Mouse (Mus musculus) CD4-positive naive resting alpha-beta T cell, adult 57 days (primary cell): ENCODE data around the gene Ccdc106. TPM values are rescaled to one million over a fixed set of nuclear protein-coding genes. Genes with fewer than 3 reads are reported as not detected.

Experiments
- total RNA-seq: library from RNA; stranded (reverse); gene quantifications from one replicate; pipeline ENCODE4 v1.2.4, GENCODE M21; 2023

Gene Ccdc106
- total RNA-seq, result 0.44 TPM

DNA sequence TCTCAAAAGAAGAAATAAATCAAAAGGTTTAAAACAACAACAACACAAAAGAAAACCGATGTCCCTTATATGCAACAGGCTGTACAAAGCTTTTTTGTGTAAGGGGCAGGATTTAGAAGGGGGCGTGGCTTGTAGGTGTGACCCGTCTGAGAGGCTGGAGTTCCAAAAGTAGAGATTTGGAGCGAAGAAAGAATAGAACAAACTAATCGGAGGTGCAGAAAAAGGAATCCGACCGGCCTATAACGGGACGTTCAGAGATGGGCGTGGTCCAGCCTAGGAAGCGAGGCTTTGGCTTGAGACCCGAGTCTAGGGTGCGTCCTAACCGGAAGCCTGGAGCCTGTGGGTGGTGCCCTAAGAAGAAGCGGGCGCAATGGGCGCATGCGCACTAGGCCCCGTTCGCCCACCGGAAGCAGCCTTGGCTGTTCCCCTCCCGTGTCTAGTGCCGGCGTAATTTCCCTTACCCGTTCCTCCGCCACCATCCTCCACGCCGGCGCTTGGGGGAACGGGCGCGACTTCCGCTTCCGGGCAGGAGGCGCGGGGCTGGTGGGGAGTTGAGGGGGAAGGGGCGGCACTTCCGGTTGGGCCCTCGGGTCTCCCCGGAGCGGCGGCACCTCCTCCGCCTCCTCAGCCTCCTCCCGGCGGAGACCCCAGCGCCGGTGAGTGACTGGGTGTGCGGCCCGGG is at the start of gene Ccdc106, which contains the start of gene Zfp865:
Gene Ccdc106, plus strand, starts transcription at position 554 of the 682 bp plus-strand sequence.
Gene Zfp865, plus strand, starts transcription at position 377 of the 682 bp plus-strand sequence.

DNA sequence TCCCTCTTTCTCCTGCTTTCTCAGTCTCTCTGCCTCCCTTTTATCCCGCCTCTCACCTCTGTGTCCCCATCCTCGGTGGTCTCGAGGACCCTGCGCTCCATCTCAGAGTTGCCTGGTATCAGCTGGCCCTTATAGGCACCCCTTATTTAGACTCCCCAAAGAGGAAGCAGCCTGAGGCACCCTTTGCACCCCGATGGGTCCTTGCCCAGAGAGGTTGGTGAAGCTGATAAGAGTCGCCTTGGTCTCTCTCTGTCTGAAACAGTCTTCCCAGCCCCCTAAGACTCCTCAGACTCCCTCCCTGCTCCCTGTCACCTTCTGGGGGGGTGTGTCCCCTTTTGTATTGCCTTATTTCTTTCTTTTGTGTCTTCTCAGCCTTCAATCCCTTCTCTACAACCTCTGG is 49.3 kb upstream of the Ccdc106 start, which contains the start of gene Sbk3:
Gene Sbk3, minus strand, starts transcription at position 101 of the 400 bp plus-strand sequence.

DNA sequence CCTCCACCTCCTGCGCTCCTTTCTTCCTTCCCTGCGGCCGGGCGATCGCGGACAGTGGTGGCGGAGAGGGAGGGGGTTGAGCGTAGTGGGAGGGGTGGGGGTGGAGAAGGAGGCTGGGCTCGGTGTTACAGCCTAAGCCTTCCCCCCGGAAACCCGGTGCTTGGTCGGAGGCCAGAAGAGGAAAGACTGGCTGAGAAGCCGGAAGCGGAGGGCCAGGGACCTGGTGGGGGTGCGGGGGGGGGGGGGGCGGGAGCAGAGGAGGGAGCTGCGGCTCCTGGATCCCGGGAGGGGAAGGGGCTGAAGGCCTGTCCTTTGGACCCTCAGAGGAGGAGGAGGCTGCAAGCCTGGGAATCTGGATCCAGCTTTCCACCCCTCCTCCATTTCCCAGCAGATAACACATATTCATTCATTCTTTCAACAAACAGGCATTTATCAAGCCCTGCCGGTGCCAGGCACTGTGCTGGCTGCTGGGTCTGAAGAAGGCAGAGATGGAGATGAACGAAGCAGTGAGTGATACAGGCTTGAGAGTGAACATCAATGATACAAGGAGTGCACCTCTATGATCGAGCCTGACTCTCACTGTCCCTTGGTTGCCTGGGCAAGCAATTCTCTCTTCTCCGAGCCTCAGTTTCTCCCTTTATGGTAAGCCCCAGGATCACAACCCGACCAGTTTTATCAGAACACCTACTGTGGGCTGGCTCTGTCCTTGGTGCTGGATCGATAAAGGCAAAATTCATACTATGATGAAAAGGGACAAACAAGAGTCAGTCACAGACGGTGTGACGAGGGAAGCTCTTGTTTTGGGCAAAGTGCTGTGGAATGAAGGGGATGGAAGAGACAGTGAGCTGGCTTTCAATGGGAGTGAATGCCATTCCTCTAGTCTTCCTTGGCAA is 24.1 kb upstream of the Ccdc106 start, which contains the start of gene Zfp579:
Gene Zfp579, minus strand, starts transcription at position 156 of the 893 bp plus-strand sequence.

DNA sequence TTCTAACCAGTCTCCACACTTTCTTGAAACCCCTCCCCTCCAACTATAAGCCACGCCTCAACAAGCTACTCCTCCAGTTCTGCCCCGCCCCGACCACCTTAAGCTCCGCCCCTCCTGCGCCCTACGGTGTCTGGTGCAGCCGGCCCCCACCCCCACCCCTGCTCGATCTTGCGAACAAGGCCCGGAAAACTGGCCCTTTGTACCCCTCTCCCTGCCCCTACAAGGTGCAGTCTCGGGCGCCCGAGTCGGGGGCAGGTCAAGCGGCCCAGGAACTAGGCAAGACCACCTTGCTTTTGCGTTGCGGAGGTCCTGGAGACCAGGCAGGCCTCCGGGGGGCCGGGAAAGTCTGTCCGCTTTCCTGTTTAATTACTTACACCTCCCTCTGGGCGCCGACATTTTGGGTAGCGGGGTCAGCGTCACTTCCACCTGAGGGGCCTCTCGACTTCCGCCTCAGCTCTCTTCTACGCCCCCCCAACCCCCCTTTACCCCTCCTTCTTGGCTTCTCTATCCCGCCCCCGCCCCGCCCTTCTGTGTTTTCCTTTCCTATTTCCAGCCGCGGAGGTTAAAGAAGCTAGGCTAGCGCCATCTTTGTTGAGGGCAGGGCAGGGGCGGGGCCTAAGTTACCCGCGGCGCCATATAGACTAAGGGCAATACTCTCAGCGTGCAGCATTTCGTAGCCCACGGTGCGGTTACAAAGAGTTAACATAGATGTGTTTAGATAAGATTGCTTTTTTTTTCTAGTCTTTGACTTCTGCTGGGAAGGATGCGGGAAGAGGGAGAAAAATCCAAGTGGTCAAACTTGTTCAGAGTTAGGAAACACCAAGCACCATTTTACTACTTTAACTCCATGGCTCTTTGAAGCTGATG is 5.9 kb upstream of the Ccdc106 start, which contains the start of the genes Zfp524 and Fiz1:
Gene Zfp524, plus strand, starts transcription at position 165 of the 867 bp plus-strand sequence.
Gene Fiz1, minus strand, starts transcription at position 447 of the 867 bp plus-strand sequence.

DNA sequence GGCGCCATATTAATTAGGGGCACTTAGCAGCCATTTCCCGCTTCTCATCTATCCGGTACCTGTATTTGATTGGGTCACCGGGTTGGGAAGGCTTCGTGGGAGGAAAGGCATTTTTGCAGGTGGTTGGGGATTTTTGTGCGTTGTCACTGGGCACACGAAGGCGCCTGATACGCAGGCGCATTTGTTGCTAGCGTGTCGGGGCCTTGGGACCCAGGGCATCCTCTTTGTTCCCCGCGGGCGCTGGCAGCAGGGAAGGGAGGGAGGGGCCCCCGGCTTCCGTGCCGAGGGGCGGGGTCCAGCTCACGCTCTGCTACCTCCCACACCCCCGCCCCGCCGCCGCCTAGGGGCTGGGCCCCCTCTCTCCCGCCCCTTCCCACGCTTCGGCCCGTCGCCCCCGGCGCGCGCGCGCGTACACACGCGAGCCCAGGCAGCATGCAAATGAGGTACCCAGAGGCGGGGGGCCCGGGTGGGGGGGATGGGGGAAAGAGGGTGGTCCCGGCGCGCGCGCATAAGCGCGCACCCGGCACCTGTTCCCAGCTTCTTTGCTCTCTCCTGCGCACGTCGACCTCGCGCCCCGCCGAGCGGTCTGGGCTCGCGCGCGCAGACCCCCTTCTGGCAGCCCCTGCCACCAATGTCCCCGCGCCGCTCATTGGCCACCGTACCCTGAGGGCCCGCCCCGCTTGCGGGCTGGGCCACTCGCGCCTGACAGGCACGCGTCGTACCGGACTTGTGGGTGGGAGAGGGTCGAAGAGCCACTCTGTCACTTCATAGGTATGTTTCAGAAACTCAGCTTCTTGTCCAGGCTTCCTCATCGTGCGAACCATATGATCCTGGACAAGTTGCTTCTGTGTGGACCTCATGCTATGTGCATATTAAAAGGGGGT is 5.0 kb upstream of the Ccdc106 start, which contains the start of gene Gm44973:
Gene Gm44973, plus strand, starts transcription at position 379 of the 884 bp plus-strand sequence.

DNA sequence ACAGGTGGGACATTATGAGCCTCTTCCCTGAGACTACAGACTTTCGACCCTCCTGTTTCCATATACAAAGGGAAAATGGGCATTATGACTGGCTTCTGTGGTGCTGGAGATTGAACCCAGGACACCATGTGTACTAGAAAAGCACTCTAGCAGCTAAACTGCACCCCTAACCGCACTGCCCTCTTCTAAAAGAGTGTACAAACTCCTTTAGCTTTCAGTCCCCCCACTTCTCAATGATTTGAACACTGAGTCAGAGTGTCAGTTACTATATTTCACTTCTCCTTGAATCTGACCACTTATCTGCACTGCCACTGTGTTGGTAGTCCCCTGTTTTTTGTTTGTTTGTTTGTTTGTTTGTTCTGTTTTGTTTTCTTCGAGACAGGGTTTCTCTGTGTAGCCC is 13.5 kb downstream of the Ccdc106 start, which contains the start of gene 4632433K11Rik:
Gene 4632433K11Rik, plus strand, starts transcription at position 301 of the 400 bp plus-strand sequence.

DNA sequence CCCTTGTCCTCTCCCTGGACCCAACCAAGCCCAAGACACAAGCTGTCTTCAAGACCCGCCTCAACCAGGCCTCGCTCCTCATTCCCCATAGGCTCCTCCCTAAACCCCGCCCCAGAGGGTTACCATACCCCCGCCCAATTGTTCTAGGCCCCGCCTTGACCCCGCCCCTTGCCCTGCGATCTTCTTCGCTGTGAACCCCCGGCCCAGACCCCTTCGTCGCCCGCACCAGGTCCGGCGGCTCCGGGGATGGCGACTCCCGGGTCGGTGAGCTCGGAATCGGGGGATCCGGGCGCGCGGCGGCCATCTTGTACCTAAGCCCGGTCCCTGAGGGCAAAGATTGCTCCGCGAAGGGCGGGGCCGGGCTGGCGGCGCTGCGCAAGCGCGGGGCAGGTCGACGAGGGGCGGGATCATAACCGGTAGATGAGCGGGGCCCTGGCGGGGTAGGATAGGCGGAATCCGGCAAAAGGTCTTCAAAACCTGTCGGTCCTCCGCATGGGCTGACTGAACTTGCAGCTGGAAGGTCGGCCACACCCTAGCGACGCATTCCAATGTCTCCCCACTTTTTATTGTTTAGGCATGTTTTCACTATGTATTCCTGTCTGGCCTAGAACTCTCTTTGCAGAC is 17.9 kb downstream of the Ccdc106 start, which contains the start of gene Zfp784:
Gene Zfp784, minus strand, starts transcription at position 338 of the 624 bp plus-strand sequence.

DNA sequence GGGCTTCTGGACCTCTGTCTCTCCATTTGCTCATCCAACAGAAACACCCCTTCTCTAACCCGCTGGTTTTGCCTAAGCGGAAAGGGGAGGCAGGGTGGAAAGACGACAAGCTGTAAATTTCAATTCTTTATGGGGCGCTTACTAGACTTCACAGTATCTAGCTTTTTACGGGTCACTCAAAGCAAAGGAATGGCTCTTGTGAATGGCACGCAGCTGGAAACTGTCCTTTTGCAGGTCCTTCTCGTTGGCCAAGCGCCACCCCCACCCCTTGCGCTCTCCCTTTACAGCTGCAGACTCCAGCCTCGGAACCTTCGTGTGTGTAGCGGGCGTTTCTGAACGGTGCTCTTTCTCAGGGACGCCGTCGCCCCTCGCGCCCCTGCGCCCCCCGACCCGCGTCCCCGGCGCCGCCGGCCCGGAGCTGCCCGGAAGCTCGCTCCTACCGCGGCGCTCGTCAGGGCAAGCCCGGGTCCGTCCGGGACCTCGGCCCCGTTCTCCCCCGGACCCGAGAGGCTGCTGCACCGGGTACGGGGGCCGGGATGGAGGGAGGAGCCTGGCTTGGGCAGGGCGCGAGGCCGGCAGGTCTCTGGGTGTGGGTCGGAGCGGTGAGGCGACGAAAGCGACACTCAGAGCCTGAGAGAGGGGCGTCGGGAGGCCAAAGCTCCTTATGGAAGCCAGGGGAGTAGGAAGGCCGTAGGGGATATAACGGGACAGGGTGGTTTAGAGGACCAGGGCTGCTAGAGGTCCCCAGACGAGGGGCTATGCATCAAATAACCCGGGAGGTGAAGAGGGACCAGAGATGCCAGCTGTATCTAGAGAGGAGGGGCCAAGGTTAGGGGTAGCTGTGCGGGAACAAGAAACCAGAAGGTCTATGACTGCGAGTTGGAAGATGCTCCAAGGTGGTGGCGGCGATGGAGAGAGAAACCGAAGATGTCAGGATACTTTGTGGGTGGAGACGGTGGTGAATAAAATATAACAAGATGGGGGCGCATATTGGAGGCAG is 31.1 kb downstream of the Ccdc106 start, which contains the start of gene Zfp580:
Gene Zfp580, plus strand, starts transcription at position 346 of the 1,000 bp plus-strand sequence.

DNA sequence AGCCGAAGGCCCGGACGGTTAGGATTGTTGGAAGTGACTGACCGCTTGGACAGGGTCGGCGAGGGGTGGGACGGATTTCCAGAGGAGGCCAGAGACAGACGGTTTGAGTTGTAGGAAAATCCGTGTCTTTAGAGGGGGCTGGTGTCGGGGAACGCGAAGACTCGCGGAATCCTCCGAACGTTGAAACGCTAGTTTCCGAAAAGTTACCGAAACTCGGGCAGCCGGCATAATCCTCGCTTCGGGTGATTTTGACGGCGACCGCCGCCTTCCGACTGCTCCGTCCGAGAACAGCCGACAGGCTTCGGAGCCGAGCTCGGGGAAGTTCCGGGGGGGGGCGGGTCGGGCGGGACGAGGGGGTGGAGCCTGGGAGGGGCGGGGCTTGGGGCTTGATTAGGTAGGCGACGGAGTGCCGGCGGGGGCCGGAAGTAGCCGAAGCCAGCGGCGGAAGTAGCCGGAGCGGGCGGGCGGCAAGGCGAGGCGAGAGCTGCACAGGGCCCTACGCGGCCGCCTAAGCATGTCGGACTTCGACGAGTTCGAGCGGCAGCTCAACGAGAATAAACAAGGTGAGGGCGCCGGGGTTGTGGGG is 41.5 kb downstream of the Ccdc106 start, which contains the start of gene U2af2:
Gene U2af2, plus strand, starts transcription at position 370 of the 586 bp plus-strand sequence.

DNA sequence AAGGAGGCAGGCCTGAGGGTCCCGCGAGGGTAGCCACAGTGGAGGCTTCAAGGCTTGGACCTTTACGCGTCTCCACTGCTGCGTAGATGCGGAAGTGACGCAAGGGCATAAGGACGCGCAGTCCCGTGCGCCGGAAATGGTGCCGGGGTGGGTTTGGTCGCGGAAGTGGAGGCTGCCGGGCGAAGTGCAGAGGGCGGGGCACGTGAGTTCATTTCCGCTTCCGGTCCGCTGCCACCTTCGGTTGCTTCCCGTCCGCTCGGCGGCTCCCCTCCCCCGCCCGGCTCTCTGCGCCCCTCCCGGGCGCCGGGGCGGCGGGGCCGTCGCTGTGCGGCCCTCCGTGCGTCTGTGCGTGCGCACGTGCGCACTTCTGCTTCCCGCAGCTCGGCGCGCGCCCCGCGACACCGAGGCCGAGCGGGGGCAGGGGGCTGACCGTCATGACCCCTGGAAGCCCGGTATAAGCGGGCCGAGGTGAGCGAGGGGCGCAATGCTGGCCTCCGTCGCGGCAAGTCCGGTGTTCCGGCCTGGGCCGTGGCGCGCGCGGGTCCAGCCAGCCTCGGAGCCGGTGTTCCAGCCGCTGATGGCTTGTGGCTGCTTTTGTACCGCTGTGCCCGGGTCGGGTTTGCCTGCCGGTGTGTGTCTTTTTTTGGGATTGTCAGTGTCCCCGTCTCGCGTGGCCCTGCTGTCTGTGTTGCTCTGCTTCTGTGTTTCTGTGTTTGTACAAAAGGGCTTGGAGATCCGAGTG is 59.8 kb downstream of the Ccdc106 start, which contains the start of gene Epn1:
Gene Epn1, plus strand, starts transcription at position 226 of the 742 bp plus-strand sequence.

Other genes with a start within 250 kb of the Ccdc106 start
- gene Fam71e2, start 249.3 kb upstream of the Ccdc106 start, total RNA-seq, result not detected
- not detected for gene Il11, start 237.7 kb upstream of the Ccdc106 start, total RNA-seq
- not detected for gene Tmem190, start 237.6 kb upstream of the Ccdc106 start, total RNA-seq
- gene Tmem238, start 230.9 kb upstream of the Ccdc106 start, total RNA-seq, result 2.7 TPM
- gene Rpl28, start 227.7 kb upstream of the Ccdc106 start, total RNA-seq, result 2,201 TPM
- gene Ube2s, start 208.0 kb upstream of the Ccdc106 start, total RNA-seq, result 163 TPM
- gene Shisa7, start 175.9 kb upstream of the Ccdc106 start, total RNA-seq, result 2.3 TPM
- 9.7 TPM for gene Isoc2b, start 150.3 kb upstream of the Ccdc106 start, total RNA-seq
- gene Isoc2a, start 143.4 kb upstream of the Ccdc106 start, total RNA-seq, result 13.4 TPM
- not detected for gene Gm36210, start 114.0 kb upstream of the Ccdc106 start, total RNA-seq
- 35.2 TPM for gene Zfp628, start 105.3 kb upstream of the Ccdc106 start, total RNA-seq
- 13.9 TPM for gene Nat14, start 98.5 kb upstream of the Ccdc106 start, total RNA-seq
- 0.47 TPM for gene Ssc5d, start 94.8 kb upstream of the Ccdc106 start, total RNA-seq
- gene Sbk2, start 56.1 kb upstream of the Ccdc106 start, total RNA-seq, result not detected
- not detected for gene Sbk3, start 49.4 kb upstream of the Ccdc106 start, total RNA-seq
- 34.3 TPM for gene Zfp579, start 24.4 kb upstream of the Ccdc106 start, total RNA-seq
- gene Zfp524, start 6.1 kb upstream of the Ccdc106 start, total RNA-seq, result 14.7 TPM
- 47.3 TPM for gene Fiz1, start 5.9 kb upstream of the Ccdc106 start, total RNA-seq
- not detected for gene Gm44973, start 5.1 kb upstream of the Ccdc106 start, total RNA-seq
- gene Zfp865, start 177 bp upstream of the Ccdc106 start, total RNA-seq, result 57.5 TPM
- gene 4632433K11Rik, start 13.6 kb downstream of the Ccdc106 start, total RNA-seq, result not detected
- 7.4 TPM for gene Zfp784, start 17.9 kb downstream of the Ccdc106 start, total RNA-seq
- gene Zfp580, start 31.0 kb downstream of the Ccdc106 start, total RNA-seq, result 2.9 TPM
- gene U2af2, start 41.6 kb downstream of the Ccdc106 start, total RNA-seq, result 436 TPM
- 110 TPM for gene Epn1, start 59.7 kb downstream of the Ccdc106 start, total RNA-seq
- not detected for gene Rfpl4, start 96.4 kb downstream of the Ccdc106 start, total RNA-seq
- gene Rasl2-9, start 105.4 kb downstream of the Ccdc106 start, total RNA-seq, result not detected
- gene Vmn1r55, start 129.1 kb downstream of the Ccdc106 start, total RNA-seq, result not detected
- not detected for gene Vmn1r56, start 176.2 kb downstream of the Ccdc106 start, total RNA-seq
- gene Vmn1r57, start 197.9 kb downstream of the Ccdc106 start, total RNA-seq, result not detected